Mouse (Mus musculus): Measurements from ENCODE around the gene Cdkn1b.

Gene Cdkn1b

DNA sequence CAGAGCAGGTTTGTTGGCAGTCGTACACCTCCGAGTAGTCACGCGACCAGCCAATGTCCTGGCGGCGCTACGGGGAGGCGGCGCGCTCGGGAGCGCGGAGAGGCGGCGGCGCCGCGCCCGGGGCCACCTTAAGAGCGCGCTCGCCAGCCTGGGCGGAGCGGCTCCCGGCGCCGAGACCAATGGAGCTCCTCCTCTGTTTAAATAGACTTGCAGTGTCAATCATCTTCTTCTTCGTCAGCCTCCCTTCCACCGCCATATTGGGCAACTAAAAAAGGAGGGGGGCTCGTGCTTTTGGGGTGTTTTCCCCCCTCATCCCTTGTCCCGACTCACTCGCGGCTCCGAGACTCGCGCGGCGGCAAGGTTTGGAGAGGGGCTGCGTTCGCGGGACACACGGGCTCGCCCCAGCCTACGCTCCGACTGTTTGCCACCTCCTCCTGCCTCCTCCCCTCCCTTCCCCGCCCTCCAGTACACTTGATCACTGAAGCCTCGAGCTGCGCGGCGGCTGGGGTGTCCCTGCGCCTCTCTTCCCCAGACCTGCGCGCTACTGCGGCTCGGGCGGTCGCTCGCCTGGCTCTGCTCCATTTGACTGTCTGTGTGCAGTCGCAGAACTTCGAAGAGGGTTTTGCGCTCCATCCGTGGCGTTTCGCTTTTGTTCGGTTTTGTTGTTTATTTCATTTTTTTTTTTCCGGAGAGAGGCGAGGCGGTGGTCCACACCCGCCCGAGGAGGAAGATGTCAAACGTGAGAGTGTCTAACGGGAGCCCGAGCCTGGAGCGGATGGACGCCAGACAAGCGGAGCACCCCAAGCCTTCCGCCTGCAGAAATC lies at the start of gene Cdkn1b:
TSS of gene Cdkn1b (plus strand) at position 212 of the 824 bp plus-strand sequence.
- DNase-seq (ENCODE audit: extremely low spot score, low spot score), result peak; percentile 88

GRCm38 (mm10) chr6:134870887-134871286 lies 49.3 kb upstream of the Cdkn1b start:
- no peak for DNase-seq (ENCODE audit: extremely low spot score, low spot score)

- DNase-seq (ENCODE audit: extremely low spot score, low spot score), result no peak
Observed at GRCm38 (mm10) chr6:134872236-134872635, 48.0 kb upstream of the Cdkn1b start.

DNA sequence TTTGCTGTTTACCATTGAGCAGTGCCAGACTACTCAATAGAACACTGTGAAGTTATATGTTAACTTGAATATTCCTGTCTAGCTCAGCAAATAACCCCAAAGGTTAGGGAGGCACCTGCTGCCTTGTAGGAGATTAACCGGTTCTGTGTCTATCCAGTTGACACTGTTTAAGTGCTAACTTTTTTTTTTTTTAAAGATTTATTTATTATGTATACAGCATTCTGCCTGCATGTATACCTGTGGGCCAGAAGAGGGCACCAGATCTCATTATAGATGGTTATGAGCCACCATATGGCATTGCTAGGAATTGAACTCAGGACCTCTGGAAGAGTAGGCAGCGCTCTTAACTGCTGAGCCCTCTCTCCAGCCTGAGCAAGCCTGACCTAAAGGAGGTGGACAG lies 47.2 kb upstream of the Cdkn1b start:
- no peak for DNase-seq (ENCODE audit: extremely low spot score, low spot score)

GRCm38 (mm10) chr6:134876795-134877194 lies 43.4 kb upstream of the Cdkn1b start:
- no peak for DNase-seq (ENCODE audit: extremely low spot score, low spot score)

DNA sequence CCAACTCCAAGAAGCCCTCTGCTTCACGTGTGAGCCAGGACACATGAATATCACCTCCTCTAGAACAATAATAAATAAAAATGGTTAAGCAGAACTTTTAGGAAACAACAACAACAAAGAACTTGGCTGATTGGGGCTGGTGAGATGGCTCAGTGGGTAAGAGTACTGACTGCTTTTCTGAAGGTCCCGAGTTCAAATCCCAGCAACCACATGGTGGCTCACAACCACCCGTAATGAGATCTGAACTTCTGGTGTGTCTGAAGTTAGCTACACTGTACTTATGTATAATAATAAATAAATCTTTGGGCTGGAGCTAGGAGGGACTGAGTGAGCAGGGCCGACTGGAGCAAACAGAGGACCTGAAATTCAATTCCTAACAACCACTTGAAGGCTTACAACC lies 42.9 kb upstream of the Cdkn1b start:
- no peak for DNase-seq (ENCODE audit: extremely low spot score, low spot score)

DNA sequence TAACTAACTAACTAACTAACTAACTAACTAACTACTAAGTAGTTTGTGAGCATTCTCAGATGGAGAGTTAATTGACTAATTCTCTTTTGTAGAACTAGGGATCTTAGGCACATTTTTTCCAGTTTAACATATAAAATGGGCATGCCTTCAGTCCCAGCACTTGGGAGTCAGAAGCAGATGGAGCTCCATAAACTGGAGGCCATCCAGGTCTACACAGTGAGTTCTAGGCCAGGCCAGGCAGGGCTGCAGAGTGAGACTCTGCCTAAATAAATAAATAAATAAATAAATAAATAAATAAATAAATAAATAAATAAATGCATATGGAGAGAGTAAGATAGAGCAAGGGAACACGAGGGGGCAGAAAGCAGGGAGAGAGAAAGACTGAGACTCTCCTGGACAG lies 42.3 kb upstream of the Cdkn1b start:
- no peak for DNase-seq (ENCODE audit: extremely low spot score, low spot score)

- DNase-seq (ENCODE audit: extremely low spot score, low spot score), result no peak
Observed at GRCm38 (mm10) chr6:134879556-134879955, 40.6 kb upstream of the Cdkn1b start.

- DNase-seq (ENCODE audit: extremely low spot score, low spot score), result no peak
Observed at GRCm38 (mm10) chr6:134880046-134880445, 40.2 kb upstream of the Cdkn1b start.

- DNase-seq (ENCODE audit: extremely low spot score, low spot score), result no peak
Observed at GRCm38 (mm10) chr6:134883661-134884060, 36.5 kb upstream of the Cdkn1b start.

- DNase-seq (ENCODE audit: extremely low spot score, low spot score), result no peak
Observed at GRCm38 (mm10) chr6:134885515-134885914, 34.7 kb upstream of the Cdkn1b start.

GRCm38 (mm10) chr6:134886475-134886874 lies 33.7 kb upstream of the Cdkn1b start:
- DNase-seq (ENCODE audit: extremely low spot score, low spot score), result no peak

DNA sequence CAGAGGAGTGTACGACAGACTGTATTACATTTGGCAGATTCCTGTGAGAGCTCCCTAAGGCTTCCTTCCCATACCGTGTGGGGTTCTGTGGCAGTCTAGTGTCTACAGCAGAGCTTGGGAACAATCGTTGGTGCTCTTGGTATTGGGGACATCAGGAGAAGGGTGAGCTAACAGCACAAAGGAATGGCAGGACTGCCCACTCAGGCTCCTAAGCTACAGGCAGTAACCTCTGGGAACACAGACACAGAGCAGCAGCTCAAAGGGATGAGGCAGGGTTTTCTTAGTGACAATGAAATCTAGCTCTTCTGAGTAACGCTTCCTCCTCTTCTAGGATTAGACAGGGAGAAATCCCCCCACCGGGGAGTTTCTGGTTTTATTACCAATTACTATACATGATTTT lies 33.2 kb upstream of the Cdkn1b start:
- peak; percentile 19 for DNase-seq (ENCODE audit: extremely low spot score, low spot score)

GRCm38 (mm10) chr6:134887711-134888449 lies 32.3 kb upstream of the Cdkn1b start:
- DNase-seq (ENCODE audit: extremely low spot score, low spot score), result peak; percentile 79

DNA sequence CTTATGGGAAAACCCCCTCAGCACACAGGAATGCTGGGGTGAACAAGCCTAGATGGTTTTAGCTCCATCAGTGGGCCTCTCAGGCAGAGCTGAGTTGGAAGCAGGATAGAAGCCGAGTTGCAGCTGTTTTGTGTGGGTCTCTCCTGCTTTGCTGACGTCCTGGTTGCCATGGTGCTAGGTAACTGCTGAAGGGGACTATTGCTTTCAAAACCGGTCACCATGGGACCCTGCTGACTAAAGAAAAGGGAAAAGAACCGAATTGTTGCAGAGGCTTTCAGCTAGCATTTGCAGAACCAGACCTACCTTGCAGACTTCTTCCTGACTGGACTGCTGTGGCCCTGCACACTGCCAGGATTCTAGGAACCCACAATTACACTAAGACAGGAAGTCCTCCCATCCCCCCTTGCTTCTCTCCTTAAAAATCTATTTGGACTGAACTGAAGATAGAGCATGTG lies 31.6 kb upstream of the Cdkn1b start:
- peak; percentile 36 for DNase-seq (ENCODE audit: extremely low spot score, low spot score)

DNA sequence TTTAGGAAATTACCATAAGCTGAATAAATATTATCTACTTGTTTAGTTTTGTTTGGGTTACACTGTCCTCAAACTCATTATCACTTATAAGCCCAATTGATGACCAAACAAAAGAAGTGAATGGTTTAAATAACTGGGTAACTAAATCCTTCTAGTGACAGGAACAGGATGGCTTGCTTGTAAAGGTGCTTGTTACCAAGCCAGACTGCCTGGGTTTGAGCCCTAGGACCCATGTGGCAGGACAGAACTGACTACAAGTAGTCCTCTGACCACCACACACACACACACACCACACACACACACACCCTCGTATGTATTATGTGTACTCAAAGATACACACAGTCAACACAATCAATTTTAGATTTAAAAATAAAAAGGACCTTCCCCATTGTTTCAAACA lies 30.4 kb upstream of the Cdkn1b start:
- no peak for DNase-seq (ENCODE audit: extremely low spot score, low spot score)

- no peak for DNase-seq (ENCODE audit: extremely low spot score, low spot score)
Observed at GRCm38 (mm10) chr6:134890436-134890835, 29.8 kb upstream of the Cdkn1b start.

- DNase-seq (ENCODE audit: extremely low spot score, low spot score), result no peak
Observed at GRCm38 (mm10) chr6:134896570-134897436, 23.4 kb upstream of the Cdkn1b start.

- DNase-seq (ENCODE audit: extremely low spot score, low spot score), result peak; percentile 100
Observed at GRCm38 (mm10) chr6:134897443-134898094, 22.6 kb upstream of the Cdkn1b start.

- DNase-seq (ENCODE audit: extremely low spot score, low spot score), result peak; percentile 92
Observed at GRCm38 (mm10) chr6:134898095-134898965, 21.9 kb upstream of the Cdkn1b start, which contains the start of gene Gpr19. Gpr19 (minus strand) TSS chr6:134898578.

Data from neural tube, embryonic 10.5 days (tissue).